Mouse (Mus musculus) kidney, postnatal 0 days (tissue): ENCODE measurements around the gene Zfp768. TPM values are rescaled to one million over a fixed set of nuclear protein-coding genes. Genes with fewer than 3 reads are reported as not detected.
A peak's percentile ranks its signal among the peaks of the same experiment; 100 is the strongest.

Experiments used
- ATAC-seq: fragments of 200-750 bp; cut with Nextera tagmentation; replicated peaks from 2 replicates; pipeline ENCODE4 v1.8.0; 2017; ENCODE audit warnings: low read depth, moderate number of reproducible peaks, moderate TSS enrichment, moderate library complexity; ENCODE audit not compliant: low FRiP score
- DNase-seq: peaks from one replicate; pipeline ENCODE4 v3.0.0-alpha.2; 2016; ENCODE audit warnings: low spot score
- H3K27ac ChIP-seq: fragments of 300-500 bp; sonication (generic); 2 replicates; pipeline ENCODE4 v1.5.1; 2014; ENCODE audit warnings: mild to moderate bottlenecking
- H3K27me3 ChIP-seq: fragments of 300-500 bp; sonication (generic); 2 replicates; pipeline ENCODE4 v1.6.1; 2014; ENCODE audit warnings: low read length, mixed read lengths; ENCODE audit not compliant: insufficient read depth
- H3K36me3 ChIP-seq: fragments of 300-500 bp; sonication (generic); 2 replicates; pipeline ENCODE4 v1.6.1; 2014; ENCODE audit warnings: low read length, mixed read lengths; ENCODE audit not compliant: insufficient read depth
- H3K4me1 ChIP-seq: fragments of 300-500 bp; sonication (generic); replicated peaks from 2 replicates; pipeline ENCODE4 v1.6.1; 2014; ENCODE audit warnings: antibody characterized with exemption, low read length, mixed read lengths; ENCODE audit not compliant: insufficient read depth
- H3K4me2 ChIP-seq: fragments of 300-500 bp; sonication (generic); 2 replicates; pipeline ENCODE4 v1.6.1; 2014; ENCODE audit warnings: mild to moderate bottlenecking, low read length, moderate library complexity, mixed read lengths
- H3K4me3 ChIP-seq: fragments of 300-500 bp; sonication (generic); replicated peaks from 2 replicates; pipeline ENCODE4 v1.5.1; 2014; ENCODE audit warnings: low read depth, low read length
- H3K9ac ChIP-seq: fragments of 300-500 bp; sonication (generic); 2 replicates; pipeline ENCODE4 v1.6.1; 2014; ENCODE audit warnings: low read depth, low read length
- H3K9me3 ChIP-seq: fragments of 300-500 bp; sonication (generic); replicated peaks from 2 replicates; pipeline ENCODE4 v1.6.1; 2016; ENCODE audit warnings: low read length, inconsistent platforms, mixed read lengths
- CTCF ChIP-seq: IDR thresholded peaks from 2 replicates; pipeline ENCODE4 v1.5.1; 2016; ENCODE audit warnings: antibody characterized with exemption, low read depth, mild to moderate bottlenecking, moderate library complexity
- WGBS: fragments of 180-500 bp; shearing (Covaris S2); extraction: QIAGEN DNeasy Blood & Tissue Kit; methylation state at CpG from one replicate; pipeline ENCODE4 v1.1.7; 2014; 5-methylcytosine and 5-hydroxymethylcytosine counted together
- polyA plus RNA-seq: library from polyadenylated mRNA; unstranded; fragments of >200 nt; fragmentation: Nextera tagmentation; extraction: Ambion mirVana; gene quantifications from 2 replicates; pipeline ENCODE4 v1.2.1, GENCODE M21; 2015

Gene Zfp768
- polyA plus RNA-seq, 1 experiment from 2014 or later = 21.2 TPM

DNA sequence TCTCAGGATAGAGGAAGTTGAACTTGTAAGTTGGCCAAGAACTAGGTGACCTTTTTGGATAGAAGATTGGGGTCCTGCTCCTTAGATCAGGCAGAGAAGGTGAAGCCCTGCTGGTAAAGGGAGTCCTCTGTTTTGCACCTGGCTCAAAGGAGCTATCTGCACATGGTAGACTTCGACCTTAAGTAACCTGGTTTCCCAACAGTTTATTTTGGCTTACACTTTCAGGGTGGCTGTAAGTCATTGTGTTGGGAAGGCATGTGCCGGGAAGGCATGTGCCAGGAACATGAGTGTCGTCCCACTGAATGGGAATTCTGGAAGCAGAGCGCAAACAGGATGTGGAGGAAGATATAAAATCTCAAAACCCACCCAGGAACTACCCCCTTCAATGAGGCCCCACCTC, 9.8 kb downstream of the Zfp768 start:
- no peak for ATAC-seq
- H3K9me3 ChIP-seq = no peaks in the 10 kb centered on the region
- no peaks in the 10 kb centered on the region for H3K4me1 ChIP-seq
- 83% methylated on average over 4 of the region's 4 CpGs for WGBS
- no peak overlapping the region for H3K27ac ChIP-seq
- no peak for TF ChIP-seq CTCF
- H3K27me3 ChIP-seq = no peaks in the 10 kb centered on the region
- no peak overlapping the region for H3K9ac ChIP-seq
- H3K4me3 ChIP-seq = no peak overlapping the region
- H3K4me2 ChIP-seq = no peak overlapping the region
- no peaks in the 10 kb centered on the region for H3K36me3 ChIP-seq
- DNase-seq = no peak

DNA sequence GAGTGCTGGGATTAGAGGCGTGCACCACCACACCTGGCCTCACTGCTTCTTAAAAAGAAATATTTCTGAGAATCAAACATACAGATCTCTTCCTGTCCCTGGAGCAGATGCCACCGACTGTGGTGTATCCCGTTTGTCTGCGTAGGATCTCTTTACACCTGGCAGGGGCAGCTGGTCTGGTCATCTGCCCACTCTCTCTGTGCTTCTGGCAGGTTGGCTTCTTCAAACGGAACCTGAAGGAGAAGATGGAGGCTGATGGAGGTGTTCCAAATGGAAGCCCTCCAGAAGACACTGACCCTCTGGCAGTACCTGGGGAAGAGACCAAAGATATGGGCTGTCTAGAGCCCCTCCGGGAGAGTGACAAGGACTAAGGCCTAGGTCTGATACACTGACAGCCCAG, 12.1 kb downstream of the Zfp768 start:
- Histone ChIP-seq H3K4me1 (no peaks in the 10 kb centered on the region), H3K4me3 (no peak overlapping the region), H3K9ac (no peak overlapping the region), H3K9me3 (no peaks in the 10 kb centered on the region), H3K27me3 (no peaks in the 10 kb centered on the region), H3K4me2 (no peak overlapping the region), H3K36me3 (no peaks in the 10 kb centered on the region), H3K27ac (no peak overlapping the region)
- TF ChIP-seq CTCF = no peak
- DNase-seq (no peak), ATAC-seq (no peak)
- 84% methylated on average over 6 of the region's 6 CpGs for WGBS

DNA sequence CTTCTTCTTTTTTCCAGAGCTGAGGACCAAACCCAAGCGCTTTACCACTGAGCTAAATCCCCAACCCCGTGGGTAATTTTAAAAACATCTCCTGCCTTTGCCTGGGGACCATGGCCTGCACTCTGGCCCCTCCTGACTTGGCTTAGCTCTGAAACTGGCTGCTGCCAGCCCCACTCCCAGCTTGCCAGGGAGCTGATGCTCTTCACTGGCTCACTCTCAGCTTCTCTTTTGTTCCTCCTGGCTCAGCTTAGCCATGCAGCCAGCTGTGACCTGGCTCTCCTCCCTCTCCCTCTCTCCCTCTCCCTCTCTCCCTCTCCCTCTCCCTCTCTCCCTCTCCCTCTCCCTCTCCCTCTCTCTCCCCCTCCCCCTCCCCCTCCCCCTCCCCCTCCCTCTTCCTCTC, 18.7 kb downstream of the Zfp768 start:
- TF ChIP-seq CTCF = no peak
- WGBS = 47% methylated on average over 2 of the region's 2 CpGs
- Histone ChIP-seq H3K9ac (no peak overlapping the region), H3K9me3 (no peaks in the 10 kb centered on the region), H3K4me1 (no peaks in the 10 kb centered on the region), H3K4me3 (no peak overlapping the region), H3K27ac (no peak overlapping the region), H3K27me3 (no peaks in the 10 kb centered on the region), H3K4me2 (no peak overlapping the region), H3K36me3 (no peaks in the 10 kb centered on the region)
- ATAC-seq (no peak), DNase-seq (no peak)

DNA sequence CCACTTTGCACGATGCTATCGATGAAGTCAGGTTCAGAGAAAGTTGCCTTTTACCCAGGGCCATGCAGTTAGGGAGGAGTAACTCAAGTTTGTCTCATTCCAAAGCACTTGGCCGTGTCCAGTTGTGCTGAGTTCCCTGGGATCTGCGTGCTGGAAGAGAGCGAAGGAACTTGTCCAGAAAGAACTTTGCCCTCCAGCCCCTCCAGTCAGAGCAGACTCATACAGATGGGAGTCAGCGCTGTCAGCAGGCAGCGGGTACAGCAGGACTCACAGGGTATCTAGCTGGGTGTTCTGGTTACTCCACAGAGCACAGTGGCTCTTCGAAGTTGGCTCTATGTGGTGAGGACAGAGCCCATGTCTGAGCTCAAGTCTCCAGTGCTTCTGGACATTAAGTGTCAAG, 19.8 kb downstream of the Zfp768 start:
- no peak for DNase-seq
- Histone ChIP-seq H3K27ac (peak overlapping the region; percentile 51), H3K4me2 (no peak overlapping the region), H3K4me1 (no peaks in the 10 kb centered on the region), H3K4me3 (no peak overlapping the region), H3K9ac (no peak overlapping the region), H3K36me3 (no peaks in the 10 kb centered on the region), H3K9me3 (no peaks in the 10 kb centered on the region), H3K27me3 (no peaks in the 10 kb centered on the region)
- WGBS = 66% methylated on average over 8 of the region's 8 CpGs
- ATAC-seq = peak; percentile 57
- TF ChIP-seq CTCF = no peak

DNA sequence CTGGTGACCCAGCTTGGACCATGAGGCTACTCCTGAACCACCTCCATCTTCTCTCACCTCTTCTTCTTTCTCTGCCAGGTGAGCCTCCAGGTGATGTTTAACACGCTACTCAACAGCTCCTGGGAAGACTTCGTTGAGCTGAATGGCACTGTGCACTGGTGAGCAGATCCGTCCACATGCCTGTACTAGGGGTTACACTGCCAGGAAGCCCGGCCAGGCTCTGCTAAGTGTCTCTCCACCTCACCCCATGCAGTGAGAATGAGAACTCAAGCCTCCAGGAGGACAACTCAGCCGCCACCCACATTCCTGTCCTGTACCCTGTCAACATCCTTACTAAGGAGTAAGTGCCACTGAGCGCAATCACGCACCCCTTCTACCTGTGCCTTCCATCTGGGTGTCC, 20.4 kb downstream of the Zfp768 start:
- H3K27me3 ChIP-seq = no peaks in the 10 kb centered on the region
- no peak overlapping the region for H3K9ac ChIP-seq
- TF ChIP-seq CTCF = no peak
- no peaks in the 10 kb centered on the region for H3K9me3 ChIP-seq
- DNase-seq (no peak), ATAC-seq (no peak)
- H3K4me1 ChIP-seq = no peaks in the 10 kb centered on the region
- no peak overlapping the region for H3K27ac ChIP-seq
- H3K4me3 ChIP-seq = no peak overlapping the region
- H3K36me3 ChIP-seq = no peaks in the 10 kb centered on the region
- no peak overlapping the region for H3K4me2 ChIP-seq
- WGBS = 84% methylated on average over 7 of the region's 7 CpGs

DNA sequence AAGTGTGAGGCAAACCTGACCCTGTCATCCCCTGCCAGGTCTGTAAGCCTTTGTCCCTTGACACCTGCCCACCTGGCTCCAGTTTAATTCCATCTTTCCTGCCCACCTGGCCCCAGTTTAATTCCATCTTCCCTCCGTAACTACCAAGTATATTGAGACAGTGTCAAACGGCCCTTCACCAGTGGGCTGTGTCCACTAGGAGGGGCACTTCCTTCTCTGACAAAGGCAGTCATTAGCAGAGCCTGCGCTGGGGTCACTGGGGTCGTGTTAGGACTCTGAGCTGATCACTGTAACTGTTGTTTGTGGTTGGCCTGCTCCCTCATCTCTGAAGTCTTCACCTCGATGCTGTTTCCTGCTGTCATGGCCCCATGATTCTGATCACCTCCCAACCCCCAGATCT, 23.3 kb downstream of the Zfp768 start:
- Histone ChIP-seq H3K36me3 (no peaks in the 10 kb centered on the region), H3K4me3 (no peak overlapping the region), H3K9me3 (no peaks in the 10 kb centered on the region), H3K27ac (no peak overlapping the region), H3K4me2 (no peak overlapping the region), H3K4me1 (no peaks in the 10 kb centered on the region), H3K9ac (no peak overlapping the region), H3K27me3 (no peaks in the 10 kb centered on the region)
- TF ChIP-seq CTCF = peak; percentile 59
- ATAC-seq (no peak), DNase-seq (no peak)
- WGBS = 37% methylated on average over 5 of the region's 5 CpGs

DNA sequence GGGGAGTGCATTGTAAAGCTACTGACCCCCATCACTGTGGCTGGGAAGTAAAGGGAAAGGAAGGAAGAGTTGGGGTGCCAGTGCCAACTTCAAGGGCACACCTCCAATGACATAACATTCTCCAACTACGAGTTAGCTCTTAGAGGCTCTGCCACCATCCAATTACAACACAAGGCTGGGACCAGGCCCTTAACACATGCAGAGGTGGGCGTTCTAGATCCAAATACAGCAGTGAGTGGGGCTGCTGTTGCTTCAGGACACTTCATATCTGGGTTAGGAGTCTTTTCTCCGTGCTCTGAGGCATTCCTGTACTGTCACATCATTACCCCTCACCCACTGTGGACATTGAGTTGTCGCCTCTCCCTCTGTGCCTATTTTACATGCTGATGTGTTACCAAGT, 24.3 kb downstream of the Zfp768 start:
- H3K27ac ChIP-seq = no peak overlapping the region
- WGBS = 71% methylated on average over 4 of the region's 4 CpGs
- no peaks in the 10 kb centered on the region for H3K4me1 ChIP-seq
- no peaks in the 10 kb centered on the region for H3K9me3 ChIP-seq
- no peak overlapping the region for H3K9ac ChIP-seq
- ATAC-seq (no peak), DNase-seq (no peak)
- H3K27me3 ChIP-seq = no peaks in the 10 kb centered on the region
- TF ChIP-seq CTCF = no peak
- H3K4me3 ChIP-seq = no peak overlapping the region
- no peak overlapping the region for H3K4me2 ChIP-seq
- H3K36me3 ChIP-seq = no peaks in the 10 kb centered on the region
